Mouse (Mus musculus): ENCODE results near the gene Fn1. TPM values are rescaled to one million over a fixed set of nuclear protein-coding genes. Genes with fewer than 3 reads are reported as not detected.

The Fn1 gene
- polyA plus RNA-seq, 2 experiments = 78.8 to 99.5 TPM

GRCm38 (mm10) chr1:71556688-71557612 is 96.0 kb downstream of the Fn1 start, which contains the start of gene Atic:
Gene Atic (plus strand): TSS chr1:71557150.
- Histone ChIP-seq H3K4me2 (ENCODE audit: low read depth) (peak within 1 kb of the TSS; percentile 89), H3K4me1 (replicated peaks; ENCODE audit: control insufficient read depth in 2 of 2, insufficient read depth in 2 of 2, low read length in 1 of 2) (peaks cover 6 to 7% of the 10 kb centered on the region in 2 experiments), H3K27me3 (ENCODE audit: control insufficient read depth, insufficient read depth, low read length) (no peaks in the 10 kb centered on the region), H3K9me3 (ENCODE audit: control insufficient read depth, low read length) (no peaks in the 10 kb centered on the region), H3K4me3 (ENCODE audit: insufficient read depth in 1 of 2, low read depth in 2 of 2, low read length in 2 of 2) (peak within 1 kb of the TSS; percentile 61 to 68), H3K27ac (peak within 1 kb of the TSS; percentile 17), H3K9ac (replicated peaks) (peak within 1 kb of the TSS; percentile 83), H3K36me3 (replicated peaks; ENCODE audit: control insufficient read depth, insufficient read depth, low read depth) (peaks cover 12% of the 10 kb centered on the region)
- under 1% methylated on average over 55 of the region's 55 CpGs for WGBS (ENCODE audit: insufficient replicate concordance)
- DNase-seq (ENCODE audit: low read depth in 3 of 3, low spot score in 3 of 3) (peak; percentile 84 to 86 (median 85)), ATAC-seq (ENCODE audit: insufficient read depth) (peak; percentile 99)
- no peak for TF ChIP-seq CTCF (IDR thresholded peaks at IDR 0.05; ENCODE audit: low read depth)
- TF ChIP-seq EP300 (IDR thresholded peaks at IDR 0.05; ENCODE audit: low read depth) = no peak

GRCm38 (mm10) chr1:71550626-71551195 is 102.3 kb downstream of the Fn1 start:
- no peak overlapping the region for H3K27ac ChIP-seq
- no peak for ATAC-seq (ENCODE audit: insufficient read depth)
- H3K9ac ChIP-seq (replicated peaks) = no peak overlapping the region
- TF ChIP-seq EP300 (IDR thresholded peaks at IDR 0.05; ENCODE audit: low read depth) = no peak
- no peak for TF ChIP-seq CTCF (IDR thresholded peaks at IDR 0.05; ENCODE audit: low read depth)
- H3K4me3 ChIP-seq (ENCODE audit: insufficient read depth in 1 of 2, low read depth in 2 of 2, low read length in 2 of 2) = no peak overlapping the region
- no peaks in the 10 kb centered on the region for H3K4me1 ChIP-seq (replicated peaks; ENCODE audit: control insufficient read depth in 2 of 2, insufficient read depth in 2 of 2, low read length in 1 of 2)
- no peaks in the 10 kb centered on the region for H3K9me3 ChIP-seq (ENCODE audit: control insufficient read depth, low read length)
- 61% methylated on average over 10 of the region's 10 CpGs for WGBS (ENCODE audit: insufficient replicate concordance)
- no peak overlapping the region for H3K4me2 ChIP-seq (ENCODE audit: low read depth)
- no peaks in the 10 kb centered on the region for H3K27me3 ChIP-seq (ENCODE audit: control insufficient read depth, insufficient read depth, low read length)
- no peaks in the 10 kb centered on the region for H3K36me3 ChIP-seq (replicated peaks; ENCODE audit: control insufficient read depth, insufficient read depth, low read depth)
- DNase-seq (ENCODE audit: low read depth in 3 of 3, low spot score in 3 of 3) = no peak

- no peaks in the 10 kb centered on the region for H3K9me3 ChIP-seq (ENCODE audit: control insufficient read depth, low read length)
- no peak for TF ChIP-seq CTCF (IDR thresholded peaks at IDR 0.05; ENCODE audit: low read depth)
- no peak for TF ChIP-seq EP300 (IDR thresholded peaks at IDR 0.05; ENCODE audit: low read depth)
- H3K4me1 ChIP-seq (replicated peaks; ENCODE audit: control insufficient read depth in 2 of 2, insufficient read depth in 2 of 2, low read length in 1 of 2) = no peaks in the 10 kb centered on the region
- H3K36me3 ChIP-seq (replicated peaks; ENCODE audit: control insufficient read depth, insufficient read depth, low read depth) = no peaks in the 10 kb centered on the region
- H3K4me2 ChIP-seq (ENCODE audit: low read depth) = no peak overlapping the region
- H3K9ac ChIP-seq (replicated peaks) = no peak overlapping the region
- 73% methylated on average over 3 of the region's 3 CpGs for WGBS (ENCODE audit: insufficient replicate concordance)
- no peak overlapping the region for H3K4me3 ChIP-seq (ENCODE audit: insufficient read depth in 1 of 2, low read depth in 2 of 2, low read length in 2 of 2)
- ATAC-seq (ENCODE audit: insufficient read depth) (no peak), DNase-seq (ENCODE audit: low read depth in 3 of 3, low spot score in 3 of 3) (no peak)
- no peaks in the 10 kb centered on the region for H3K27me3 ChIP-seq (ENCODE audit: control insufficient read depth, insufficient read depth, low read length)
- no peak overlapping the region for H3K27ac ChIP-seq
These were observed 112.6 kb downstream of the Fn1 start for GRCm38 (mm10) chr1:71540437-71540836.

GRCm38 (mm10) chr1:71539641-71540040 is 113.4 kb downstream of the Fn1 start:
- WGBS (ENCODE audit: insufficient replicate concordance) = 57% methylated on average over 4 of the region's 4 CpGs
- Histone ChIP-seq H3K27ac (no peak overlapping the region), H3K4me3 (ENCODE audit: insufficient read depth in 1 of 2, low read depth in 2 of 2, low read length in 2 of 2) (no peak overlapping the region), H3K36me3 (replicated peaks; ENCODE audit: control insufficient read depth, insufficient read depth, low read depth) (no peaks in the 10 kb centered on the region), H3K27me3 (ENCODE audit: control insufficient read depth, insufficient read depth, low read length) (no peaks in the 10 kb centered on the region), H3K9me3 (ENCODE audit: control insufficient read depth, low read length) (no peaks in the 10 kb centered on the region), H3K4me1 (replicated peaks; ENCODE audit: control insufficient read depth in 2 of 2, insufficient read depth in 2 of 2, low read length in 1 of 2) (no peaks in the 10 kb centered on the region), H3K9ac (replicated peaks) (no peak overlapping the region), H3K4me2 (ENCODE audit: low read depth) (no peak overlapping the region)
- no peak for DNase-seq (ENCODE audit: low read depth in 3 of 3, low spot score in 3 of 3)
- TF ChIP-seq CTCF (IDR thresholded peaks at IDR 0.05; ENCODE audit: low read depth) = no peak
- TF ChIP-seq EP300 (IDR thresholded peaks at IDR 0.05; ENCODE audit: low read depth) = no peak
- ATAC-seq (ENCODE audit: insufficient read depth) = no peak

Other genes starting within 250 kb of the Fn1 start
- gene Abca12, start 238.3 kb downstream of the Fn1 start, polyA plus RNA-seq (2012; rRNA removed) = not detected in 2 replicates
- not detected in 2 replicates for gene Abca12, start 238.3 kb downstream of the Fn1 start, polyA plus RNA-seq (2014; fragmentation: Nextera tagmentation; extraction: Ambion mirVana)
- gene Atic, start 96.0 kb downstream of the Fn1 start, polyA plus RNA-seq (2012; rRNA removed) = 25.8 and 36.5 TPM in 2 replicates
- gene Atic, start 96.0 kb downstream of the Fn1 start, polyA plus RNA-seq (2014; fragmentation: Nextera tagmentation; extraction: Ambion mirVana) = 35.9 and 38.6 TPM in 2 replicates